Mouse (Mus musculus): ENCODE measurements around the gene Ugt1a7c. TPM values are rescaled to one million over a fixed set of nuclear protein-coding genes. Genes with fewer than 3 reads are reported as not detected.
A peak's percentile ranks its signal among the peaks of the same experiment; 100 is the strongest.

Ugt1a7c gene
- polyA plus RNA-seq, 1 experiment from 2014 or later = 82.7 TPM

- H3K9ac ChIP-seq (ENCODE audit: low read depth, low read length) = no peak overlapping the region
- no peak overlapping the region for H3K27ac ChIP-seq (ENCODE audit: low read length)
- H3K4me1 ChIP-seq (ENCODE audit: control insufficient read depth, insufficient read depth, low read length) = no peaks in the 10 kb centered on the region
- H3K27me3 ChIP-seq (replicated peaks; ENCODE audit: control insufficient read depth, insufficient read depth, low read length) = no peaks in the 10 kb centered on the region
- WGBS = 60% methylated on average over 4 of the region's 4 CpGs
- peaks cover 68% of the 10 kb centered on the region for H3K9me3 ChIP-seq (ENCODE audit: control insufficient read depth, low read length)
- H3K36me3 ChIP-seq (ENCODE audit: control insufficient read depth, insufficient read depth, low read length) = no peaks in the 10 kb centered on the region
- no peak for ATAC-seq
- no peak overlapping the region for H3K4me3 ChIP-seq (ENCODE audit: low read length)
- no peak overlapping the region for H3K4me2 ChIP-seq (ENCODE audit: low read depth, low read length)
These were observed 141.1 kb downstream of the Ugt1a7c start for GRCm38 (mm10) chr1:88235894-88236415.

GRCm38 (mm10) chr1:88237311-88237710, 142.4 kb downstream of the Ugt1a7c start:
- H3K27ac ChIP-seq (ENCODE audit: low read length) = no peak overlapping the region
- H3K4me1 ChIP-seq (ENCODE audit: control insufficient read depth, insufficient read depth, low read length) = no peaks in the 10 kb centered on the region
- no peak overlapping the region for H3K9ac ChIP-seq (ENCODE audit: low read depth, low read length)
- H3K4me2 ChIP-seq (ENCODE audit: low read depth, low read length) = no peak overlapping the region
- no peak overlapping the region for H3K4me3 ChIP-seq (ENCODE audit: low read length)
- H3K9me3 ChIP-seq (ENCODE audit: control insufficient read depth, low read length) = peaks cover 64% of the 10 kb centered on the region
- H3K36me3 ChIP-seq (ENCODE audit: control insufficient read depth, insufficient read depth, low read length) = no peaks in the 10 kb centered on the region
- no peak for ATAC-seq
- 73% methylated on average over 5 of the region's 5 CpGs for WGBS
- no peaks in the 10 kb centered on the region for H3K27me3 ChIP-seq (replicated peaks; ENCODE audit: control insufficient read depth, insufficient read depth, low read length)

DNA sequence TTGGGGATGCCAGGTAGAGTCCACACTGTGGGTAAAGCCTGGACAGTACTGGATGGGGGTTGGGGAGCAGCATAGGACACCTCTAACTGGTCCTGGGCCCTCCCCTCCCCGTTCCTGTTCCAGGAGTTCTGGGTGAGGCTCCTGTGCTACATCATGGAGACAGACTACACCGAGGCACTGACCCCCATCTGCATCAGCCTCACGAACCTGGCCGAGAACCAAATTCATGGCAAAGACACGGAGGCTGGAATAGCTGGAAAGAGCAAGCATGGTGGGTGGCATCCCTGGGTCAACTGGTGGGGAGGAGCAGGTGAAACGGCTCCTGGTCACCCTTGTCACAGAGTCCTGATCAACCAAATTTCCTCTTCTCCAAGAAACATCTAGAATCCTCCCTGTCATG, 143.9 kb downstream of the Ugt1a7c start:
- H3K4me3 ChIP-seq (ENCODE audit: low read length) = no peak overlapping the region
- ATAC-seq = no peak
- H3K36me3 ChIP-seq (ENCODE audit: control insufficient read depth, insufficient read depth, low read length) = no peaks in the 10 kb centered on the region
- no peak overlapping the region for H3K9ac ChIP-seq (ENCODE audit: low read depth, low read length)
- H3K27me3 ChIP-seq (replicated peaks; ENCODE audit: control insufficient read depth, insufficient read depth, low read length) = no peaks in the 10 kb centered on the region
- H3K4me1 ChIP-seq (ENCODE audit: control insufficient read depth, insufficient read depth, low read length) = no peaks in the 10 kb centered on the region
- H3K27ac ChIP-seq (ENCODE audit: low read length) = no peak overlapping the region
- no peak overlapping the region for H3K4me2 ChIP-seq (ENCODE audit: low read depth, low read length)
- H3K9me3 ChIP-seq (ENCODE audit: control insufficient read depth, low read length) = peaks cover 67% of the 10 kb centered on the region
- 79% methylated on average over 6 of the region's 6 CpGs for WGBS

DNA sequence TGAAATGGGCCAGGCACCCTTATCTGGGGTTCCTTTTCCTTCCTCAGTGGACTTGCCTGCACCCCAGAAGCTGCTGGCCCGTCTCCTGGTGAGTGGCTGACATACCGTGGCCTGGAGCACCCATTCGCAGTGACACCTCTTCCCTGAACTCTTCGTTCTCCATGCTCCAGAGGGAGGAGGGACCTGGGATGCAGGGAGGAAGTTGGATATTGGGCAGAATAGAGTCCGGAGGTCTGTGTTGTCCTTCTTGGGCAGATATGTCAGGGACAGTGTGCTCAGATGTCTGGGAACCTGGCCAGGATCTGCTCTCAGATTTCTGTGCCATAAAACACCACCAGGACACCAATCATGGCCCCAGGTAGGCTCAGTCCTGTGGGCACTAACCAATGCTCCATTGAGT, 145.2 kb downstream of the Ugt1a7c start:
- H3K4me3 ChIP-seq (ENCODE audit: low read length) = no peak overlapping the region
- no peaks in the 10 kb centered on the region for H3K36me3 ChIP-seq (ENCODE audit: control insufficient read depth, insufficient read depth, low read length)
- no peaks in the 10 kb centered on the region for H3K27me3 ChIP-seq (replicated peaks; ENCODE audit: control insufficient read depth, insufficient read depth, low read length)
- 71% methylated on average over 5 of the region's 5 CpGs for WGBS
- no peak overlapping the region for H3K4me2 ChIP-seq (ENCODE audit: low read depth, low read length)
- peaks cover 67% of the 10 kb centered on the region for H3K9me3 ChIP-seq (ENCODE audit: control insufficient read depth, low read length)
- H3K9ac ChIP-seq (ENCODE audit: low read depth, low read length) = no peak overlapping the region
- no peak overlapping the region for H3K27ac ChIP-seq (ENCODE audit: low read length)
- H3K4me1 ChIP-seq (ENCODE audit: control insufficient read depth, insufficient read depth, low read length) = no peaks in the 10 kb centered on the region
- ATAC-seq = no peak

- Histone ChIP-seq H3K4me1 (ENCODE audit: control insufficient read depth, insufficient read depth, low read length) (no peaks in the 10 kb centered on the region), H3K27me3 (replicated peaks; ENCODE audit: control insufficient read depth, insufficient read depth, low read length) (no peaks in the 10 kb centered on the region), H3K9me3 (ENCODE audit: control insufficient read depth, low read length) (peaks cover 66% of the 10 kb centered on the region), H3K9ac (ENCODE audit: low read depth, low read length) (no peak overlapping the region), H3K27ac (ENCODE audit: low read length) (no peak overlapping the region), H3K4me2 (ENCODE audit: low read depth, low read length) (no peak overlapping the region), H3K36me3 (ENCODE audit: control insufficient read depth, insufficient read depth, low read length) (no peaks in the 10 kb centered on the region), H3K4me3 (ENCODE audit: low read length) (no peak overlapping the region)
- ATAC-seq = 0 out of 2 replicates have a peak, but pooled peaks have one; percentile 7
- 72% methylated on average over 4 of the region's 4 CpGs for WGBS
These were observed 145.7 kb downstream of the Ugt1a7c start for GRCm38 (mm10) chr1:88240579-88240978.

- Histone ChIP-seq H3K4me3 (ENCODE audit: low read length) (no peak overlapping the region), H3K27me3 (replicated peaks; ENCODE audit: control insufficient read depth, insufficient read depth, low read length) (no peaks in the 10 kb centered on the region), H3K9ac (ENCODE audit: low read depth, low read length) (no peak overlapping the region), H3K4me2 (ENCODE audit: low read depth, low read length) (no peak overlapping the region), H3K9me3 (ENCODE audit: control insufficient read depth, low read length) (peaks cover 51% of the 10 kb centered on the region), H3K36me3 (ENCODE audit: control insufficient read depth, insufficient read depth, low read length) (no peaks in the 10 kb centered on the region), H3K4me1 (ENCODE audit: control insufficient read depth, insufficient read depth, low read length) (no peaks in the 10 kb centered on the region), H3K27ac (ENCODE audit: low read length) (no peak overlapping the region)
- ATAC-seq = no peak
- 65% methylated on average over 5 of the region's 5 CpGs for WGBS
These were observed 149.0 kb downstream of the Ugt1a7c start for GRCm38 (mm10) chr1:88243861-88244260.

DNA sequence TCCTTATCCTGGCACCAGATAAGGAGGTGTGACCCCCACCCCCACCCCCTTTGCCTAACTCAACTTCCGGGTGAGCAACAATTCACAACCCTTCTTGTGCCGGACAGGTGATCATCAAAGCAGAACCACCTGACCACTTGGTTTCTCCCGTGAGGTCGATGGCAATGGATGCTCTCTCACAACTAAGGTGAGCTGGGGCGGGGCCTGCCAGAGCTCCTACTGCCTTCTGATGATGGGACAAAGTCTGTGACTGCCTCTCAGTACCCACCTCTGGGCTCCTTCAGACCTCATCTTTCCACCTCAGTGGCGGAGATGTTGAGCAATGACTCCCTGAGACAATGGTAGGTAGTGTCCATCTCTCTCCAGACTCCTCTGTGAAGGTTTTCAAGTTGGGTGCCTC, 151.0 kb downstream of the Ugt1a7c start:
- no peak overlapping the region for H3K4me2 ChIP-seq (ENCODE audit: low read depth, low read length)
- H3K9ac ChIP-seq (ENCODE audit: low read depth, low read length) = no peak overlapping the region
- WGBS = 77% methylated on average over 6 of the region's 6 CpGs
- H3K4me3 ChIP-seq (ENCODE audit: low read length) = no peak overlapping the region
- H3K27ac ChIP-seq (ENCODE audit: low read length) = no peak overlapping the region
- H3K27me3 ChIP-seq (replicated peaks; ENCODE audit: control insufficient read depth, insufficient read depth, low read length) = no peaks in the 10 kb centered on the region
- H3K9me3 ChIP-seq (ENCODE audit: control insufficient read depth, low read length) = peaks cover 60% of the 10 kb centered on the region
- ATAC-seq = peak; percentile 5; the same call in 1 of the 2 replicates
- no peaks in the 10 kb centered on the region for H3K36me3 ChIP-seq (ENCODE audit: control insufficient read depth, insufficient read depth, low read length)
- no peaks in the 10 kb centered on the region for H3K4me1 ChIP-seq (ENCODE audit: control insufficient read depth, insufficient read depth, low read length)

GRCm38 (mm10) chr1:88246386-88246785, 151.5 kb downstream of the Ugt1a7c start:
- H3K9me3 ChIP-seq (ENCODE audit: control insufficient read depth, low read length) = peaks cover 58% of the 10 kb centered on the region
- no peaks in the 10 kb centered on the region for H3K27me3 ChIP-seq (replicated peaks; ENCODE audit: control insufficient read depth, insufficient read depth, low read length)
- no peak for ATAC-seq
- 49% methylated on average over 6 of the region's 6 CpGs for WGBS
- H3K9ac ChIP-seq (ENCODE audit: low read depth, low read length) = no peak overlapping the region
- no peaks in the 10 kb centered on the region for H3K36me3 ChIP-seq (ENCODE audit: control insufficient read depth, insufficient read depth, low read length)
- no peak overlapping the region for H3K4me2 ChIP-seq (ENCODE audit: low read depth, low read length)
- H3K4me1 ChIP-seq (ENCODE audit: control insufficient read depth, insufficient read depth, low read length) = no peaks in the 10 kb centered on the region
- no peak overlapping the region for H3K27ac ChIP-seq (ENCODE audit: low read length)
- H3K4me3 ChIP-seq (ENCODE audit: low read length) = no peak overlapping the region

DNA sequence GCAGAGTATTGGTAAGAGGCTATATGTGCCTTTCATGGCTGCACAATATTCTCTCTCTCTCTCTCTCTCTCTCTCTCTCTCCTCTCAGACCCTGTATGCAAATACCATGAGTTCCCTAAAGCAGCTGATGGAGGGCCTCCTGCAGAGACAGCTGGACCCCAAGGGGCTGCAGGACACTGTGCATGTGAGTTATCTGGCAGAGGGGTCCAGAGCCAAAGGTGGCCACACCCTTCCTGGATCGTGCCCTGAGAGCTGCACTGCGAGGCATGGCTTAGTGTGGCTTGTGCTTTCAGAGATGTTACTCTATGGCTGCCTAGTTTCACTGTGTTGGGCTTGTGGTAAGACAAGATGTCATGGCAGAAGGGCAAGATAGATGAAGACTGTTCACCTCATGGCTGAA, 152.8 kb downstream of the Ugt1a7c start:
- H3K27ac ChIP-seq (ENCODE audit: low read length) = no peak overlapping the region
- no peak overlapping the region for H3K9ac ChIP-seq (ENCODE audit: low read depth, low read length)
- no peak overlapping the region for H3K4me3 ChIP-seq (ENCODE audit: low read length)
- no peaks in the 10 kb centered on the region for H3K36me3 ChIP-seq (ENCODE audit: control insufficient read depth, insufficient read depth, low read length)
- H3K4me2 ChIP-seq (ENCODE audit: low read depth, low read length) = no peak overlapping the region
- H3K4me1 ChIP-seq (ENCODE audit: control insufficient read depth, insufficient read depth, low read length) = no peaks in the 10 kb centered on the region
- whole genome bisulfite sequencing = 58% methylated on average over 2 of the region's 2 CpGs
- no peak for ATAC-seq
- peaks cover 51% of the 10 kb centered on the region for H3K9me3 ChIP-seq (ENCODE audit: control insufficient read depth, low read length)
- H3K27me3 ChIP-seq (replicated peaks; ENCODE audit: control insufficient read depth, insufficient read depth, low read length) = no peaks in the 10 kb centered on the region

GRCm38 (mm10) chr1:88248658-88249057, 153.8 kb downstream of the Ugt1a7c start:
- Histone ChIP-seq H3K9ac (ENCODE audit: low read depth, low read length) (no peak overlapping the region), H3K4me3 (ENCODE audit: low read length) (no peak overlapping the region), H3K4me1 (ENCODE audit: control insufficient read depth, insufficient read depth, low read length) (no peaks in the 10 kb centered on the region), H3K9me3 (ENCODE audit: control insufficient read depth, low read length) (peaks cover 44% of the 10 kb centered on the region), H3K27me3 (replicated peaks; ENCODE audit: control insufficient read depth, insufficient read depth, low read length) (no peaks in the 10 kb centered on the region), H3K36me3 (ENCODE audit: control insufficient read depth, insufficient read depth, low read length) (no peaks in the 10 kb centered on the region), H3K27ac (ENCODE audit: low read length) (no peak overlapping the region), H3K4me2 (ENCODE audit: low read depth, low read length) (no peak overlapping the region)
- no peak for ATAC-seq
- WGBS = 68% methylated on average over 4 of the region's 4 CpGs

Measured in intestine, embryonic 16.5 days (tissue).